Mouse (Mus musculus) liver, embryonic 14.5 days (tissue): ENCODE data around the gene Ctnnb1. TPM values are rescaled to one million over a fixed set of nuclear protein-coding genes. Genes with fewer than 3 reads are reported as not detected.

Experiments
- ATAC-seq: fragments of 200-750 bp; cut with Nextera tagmentation; 2 replicates; pipeline ENCODE4 v1.8.0; 2017; ENCODE audit warnings: moderate number of reproducible peaks, mild to moderate bottlenecking, moderate library complexity; ENCODE audit not compliant: insufficient read depth
- DNase-seq, 3 experiments: peaks; one replicate each; pipeline ENCODE4 v3.0.0-alpha.2; 2012 to 2013; ENCODE audit warnings: low read depth in 3 of 3, low spot score in 3 of 3
- H3K27ac ChIP-seq: fragments of 300-500 bp; sonication (generic); 2 replicates; pipeline ENCODE4 v1.5.1; 2014; ENCODE audit warnings: moderate library complexity, mild to moderate bottlenecking, control low read depth, inconsistent platforms
- H3K27me3 ChIP-seq: fragments of 300-500 bp; sonication (generic); 2 replicates; pipeline ENCODE4 v1.6.1; 2014; ENCODE audit warnings: mild to moderate bottlenecking, low read length, moderate library complexity; ENCODE audit not compliant: control insufficient read depth, insufficient read depth
- H3K36me3 ChIP-seq: fragments of 300-500 bp; sonication (generic); replicated peaks from 2 replicates; pipeline ENCODE4 v1.6.1; 2014; ENCODE audit warnings: low read depth; ENCODE audit not compliant: control insufficient read depth, insufficient read depth
- H3K4me1 ChIP-seq, 2 experiments: fragments of 200-500 bp in 1 of 2; fragments of 300-500 bp in 1 of 2; sonication (generic) in 1 of 2; replicated peaks; 2 replicates each; pipeline ENCODE4 v1.6.1; 2012 to 2014; ENCODE audit warnings: antibody characterized with exemption in 1 of 2, inconsistent platforms in 1 of 2, low read length in 1 of 2; ENCODE audit not compliant: control insufficient read depth in 2 of 2, insufficient read depth in 2 of 2
- H3K4me2 ChIP-seq: fragments of 300-500 bp; sonication (generic); 2 replicates; pipeline ENCODE4 v1.6.1; 2014; ENCODE audit warnings: low read depth, mild to moderate bottlenecking, control low read depth, moderate library complexity
- H3K4me3 ChIP-seq, 2 experiments: fragments of 200-500 bp in 1 of 2; fragments of 300-500 bp in 1 of 2; sonication (generic) in 1 of 2; 2 replicates each; pipeline ENCODE4 v1.5.1; 2012 to 2014; ENCODE audit warnings: low read depth in 2 of 2, low read length in 2 of 2, mild to moderate bottlenecking in 2 of 2, control low read depth in 1 of 2, inconsistent platforms in 1 of 2, moderate library complexity in 1 of 2; ENCODE audit not compliant: insufficient read depth in 1 of 2
- H3K9ac ChIP-seq: fragments of 300-500 bp; sonication (generic); replicated peaks from 2 replicates; pipeline ENCODE4 v1.6.1; 2014; ENCODE audit warnings: mild to moderate bottlenecking, control low read depth, moderate library complexity
- H3K9me3 ChIP-seq: fragments of 300-500 bp; sonication (generic); 2 replicates; pipeline ENCODE4 v1.6.1; 2016; ENCODE audit warnings: low read length, mixed read lengths; ENCODE audit not compliant: control insufficient read depth
- CTCF ChIP-seq: IDR thresholded peaks from 2 replicates; pipeline ENCODE4 v1.5.1; 2016; ENCODE audit warnings: antibody characterized with exemption, low read depth, control low read depth
- EP300 ChIP-seq: IDR thresholded peaks from 2 replicates; pipeline ENCODE4 v1.6.1; 2016; ENCODE audit warnings: antibody characterized with exemption, low read depth
- WGBS: fragments of 180-500 bp; shearing (Covaris S2); extraction: QIAGEN DNeasy Blood & Tissue Kit; methylation state at CpG from one replicate; pipeline ENCODE4 v1.1.7; 2014; ENCODE audit not compliant: insufficient replicate concordance; 5-methylcytosine and 5-hydroxymethylcytosine counted together
- polyA plus RNA-seq, 2 experiments: library from polyadenylated mRNA; depleted of rRNA in 1 of 2; stranded (reverse) in 1 of 2; unstranded in 1 of 2; fragments of >200 nt; fragmentation: Nextera tagmentation in 1 of 2; extraction: Ambion mirVana in 1 of 2; gene quantifications; 2 replicates each; pipeline versions ENCODE4 v1.2.1 to v1.2.3; 2012 to 2014

The Ctnnb1 gene
- polyA plus RNA-seq, 2 experiments: 69.5 to 105 TPM

GRCm38 (mm10) chr9:120943757-120944156, 14.7 kb downstream of the Ctnnb1 start:
- Histone ChIP-seq H3K27me3 (no peaks in the 10 kb centered on the region), H3K9me3 (no peaks in the 10 kb centered on the region), H3K27ac (peak overlapping the region; percentile 7; the same call in 1 of the 2 replicates), H3K4me2 (peak overlapping the region; percentile 6; the same call in 1 of the 2 replicates), H3K4me1 (peaks cover 21 to 28% of the 10 kb centered on the region in 2 experiments), H3K36me3 (no peaks in the 10 kb centered on the region; the same call in none of the 2 replicates), H3K4me3 (no peak overlapping the region), H3K9ac (peak overlapping the region; percentile 48)
- peak; percentile 59; the same call in 1 of the 2 replicates for ATAC-seq
- no peak for DNase-seq
- TF ChIP-seq EP300 (no peak), CTCF (no peak)
- WGBS: 30% methylated on average over 1 of the region's 1 CpGs

GRCm38 (mm10) chr9:120944211-120944610, 15.2 kb downstream of the Ctnnb1 start:
- Histone ChIP-seq H3K9me3 (no peaks in the 10 kb centered on the region), H3K27ac (peak overlapping the region; percentile 7; the same call in 1 of the 2 replicates), H3K4me1 (peaks cover 21 to 30% of the 10 kb centered on the region in 2 experiments), H3K9ac (no peak overlapping the region), H3K36me3 (no peaks in the 10 kb centered on the region; the same call in none of the 2 replicates), H3K4me2 (no peak overlapping the region), H3K27me3 (no peaks in the 10 kb centered on the region), H3K4me3 (no peak overlapping the region)
- no peak for TF ChIP-seq CTCF
- TF ChIP-seq EP300: no peak
- peak; percentile 31; the same call in 1 of the 2 replicates for ATAC-seq
- DNase-seq: no peak
- 30% methylated on average over 3 of the region's 3 CpGs for WGBS

- WGBS: 73% methylated on average over 8 of the region's 8 CpGs
- no peak overlapping the region for H3K27ac ChIP-seq
- TF ChIP-seq CTCF (no peak), EP300 (no peak)
- no peak overlapping the region for H3K4me2 ChIP-seq
- peaks cover 13% of the 10 kb centered on the region for H3K36me3 ChIP-seq
- no peak for DNase-seq
- H3K9ac ChIP-seq: no peak overlapping the region
- ATAC-seq: no peak
- H3K4me1 ChIP-seq: peaks cover 21 to 25% of the 10 kb centered on the region in 2 experiments
- H3K9me3 ChIP-seq: no peaks in the 10 kb centered on the region
- H3K4me3 ChIP-seq: no peak overlapping the region
- H3K27me3 ChIP-seq: no peaks in the 10 kb centered on the region
Observed at GRCm38 (mm10) chr9:120946131-120946530, 17.1 kb downstream of the Ctnnb1 start.

GRCm38 (mm10) chr9:120948832-120949231, 19.8 kb downstream of the Ctnnb1 start:
- 87% methylated on average over 1 of the region's 1 CpGs for WGBS
- ATAC-seq: no peak

GRCm38 (mm10) chr9:120950761-120951160, 21.7 kb downstream of the Ctnnb1 start:
- TF ChIP-seq EP300: no peak
- no peak for TF ChIP-seq CTCF
- no peaks in the 10 kb centered on the region for H3K27me3 ChIP-seq
- ATAC-seq (no peak), DNase-seq (no peak)
- WGBS: 88% methylated on average over 12 of the region's 12 CpGs
- H3K9me3 ChIP-seq: no peaks in the 10 kb centered on the region
- H3K27ac ChIP-seq: no peak overlapping the region
- no peak overlapping the region for H3K4me3 ChIP-seq
- H3K4me2 ChIP-seq: no peak overlapping the region
- H3K4me1 ChIP-seq: peaks cover 0 to 7% of the 10 kb centered on the region in 2 experiments; a peak in 2 of 4 replicates
- H3K9ac ChIP-seq: no peak overlapping the region
- H3K36me3 ChIP-seq: peaks cover 59% of the 10 kb centered on the region

More at GRCm38 (mm10) chr9:120948832-120949231, 19.8 kb downstream of the Ctnnb1 start:
- DNase-seq: no peak
- peaks cover 7 to 13% of the 10 kb centered on the region in 2 experiments for H3K4me1 ChIP-seq
- no peak overlapping the region for H3K27ac ChIP-seq
- no peaks in the 10 kb centered on the region for H3K27me3 ChIP-seq
- TF ChIP-seq CTCF: no peak
- TF ChIP-seq EP300: no peak
- no peak overlapping the region for H3K9ac ChIP-seq
- peaks cover 40% of the 10 kb centered on the region for H3K36me3 ChIP-seq
- H3K4me2 ChIP-seq: no peak overlapping the region
- no peaks in the 10 kb centered on the region for H3K9me3 ChIP-seq
- H3K4me3 ChIP-seq: no peak overlapping the region
